ENCODE assay signal across 8 mouse cellular contexts in genomic region chr1:79775927-79776458, GRCm38 (mm10). TPM values are rescaled to one million over a fixed set of nuclear protein-coding genes. Genes with fewer than 3 reads are reported as not detected.
A peak's percentile ranks its signal among the peaks of the same experiment; 100 is the strongest.
DNase-seq lines count a peak whose midpoint lies in the region; ATAC-seq and TF ChIP-seq lines count a peak whose summit lies in the region.

TSS of gene Mrpl44 (plus strand) at chr1:79776018.
TSS of gene Wdfy1 (minus strand) at chr1:79776143.

- H3K9ac ChIP-seq in ES-E14 (ENCODE audit: insufficient read depth, low read depth, low read length, poor library complexity, severe bottlenecking), result peak within 1 kb of the TSS; percentile 98
- H3K9ac ChIP-seq in forebrain, embryonic 15.5 days (replicated peaks), result peak within 1 kb of the TSS; percentile 97

- H3K27me3 ChIP-seq in forebrain, embryonic 15.5 days, result no peaks in the 10 kb centered on the region

- H3K4me3 ChIP-seq in ES-E14 (ENCODE audit: insufficient read depth in 1 of 2, low read depth in 1 of 2, low read length in 2 of 2, poor library complexity in 1 of 2, severe bottlenecking in 1 of 2), result peak within 1 kb of the TSS; percentile 89 to 94
- peak within 1 kb of the TSS; percentile 98 for H3K4me3 ChIP-seq in forebrain, embryonic 15.5 days
- H3K4me3 ChIP-seq in lung, adult 2 months (replicated peaks; ENCODE audit: extremely low read depth, low read depth, low read length), result peak within 1 kb of the TSS; percentile 76

- peak; percentile 89 for DNase-seq in ES-E14 (ENCODE audit: low read depth, low spot score)
- DNase-seq in cerebellum, adult 11-12 months, result peak; percentile 96
- DNase-seq in heart, postnatal 25 days (ENCODE audit: low spot score), result peak; percentile 93
- peak; percentile 97 to 99 for DNase-seq in layer of hippocampus, adult 18-20 months (ENCODE audit: low spot score in 2 of 2)
- DNase-seq in lung, adult 2 months, result peak; percentile 99
- DNase-seq in thymus, adult 18-20 months, result peak; percentile 92 to 94

- H3K9me3 ChIP-seq in ES-E14 (ENCODE audit: control insufficient read depth, insufficient read depth, low read depth, low read length), result no peaks in the 10 kb centered on the region
- no peaks in the 10 kb centered on the region for H3K9me3 ChIP-seq in forebrain, embryonic 15.5 days

- peak within 1 kb of the TSS; percentile 67 for H3K4me2 ChIP-seq in forebrain, embryonic 15.5 days (replicated peaks)

- intact Hi-C loops in heart, postnatal 25 days (cut with DNase I), result no loop called here

- peak; percentile 50; the same call in 1 of the 2 replicates for TF ChIP-seq POLR2A in lung, adult 2 months (IDR thresholded peaks at IDR 0.05; ENCODE audit: borderline replicate concordance, extremely low read depth, low read depth, low read length)

- H3K36me3 ChIP-seq in ES-E14 (ENCODE audit: control insufficient read depth, insufficient read depth, low read length, poor library complexity, severe bottlenecking), result peaks cover 11% of the 10 kb centered on the region
- H3K36me3 ChIP-seq in forebrain, embryonic 15.5 days, result peaks cover 28% of the 10 kb centered on the region

- H3K4me1 ChIP-seq in ES-E14 (ENCODE audit: control insufficient read depth in 2 of 2, insufficient read depth in 2 of 2, low read length in 2 of 2, poor library complexity in 1 of 2), result peaks cover 0 to 2% of the 10 kb centered on the region in 2 experiments; a peak in 1 of 4 replicates
- H3K4me1 ChIP-seq in forebrain, embryonic 15.5 days, result peaks cover 4% of the 10 kb centered on the region
- H3K4me1 ChIP-seq in lung, adult 2 months (ENCODE audit: control insufficient read depth, insufficient read depth, low read length), result no peaks in the 10 kb centered on the region

- under 1% methylated on average over 38 of the region's 38 CpGs for WGBS in forebrain, embryonic 15.5 days
- WGBS in lung, adult 2 months, result under 1% methylated on average over 38 of the region's 38 CpGs

- ATAC-seq in forebrain, embryonic 15.5 days (replicated peaks), result peak; percentile 100
- ATAC-seq in neutrophil, adult 5-6 weeks (ENCODE audit: extremely low read depth, insufficient number of reproducible peaks, low FRiP score, poor library complexity, severe bottlenecking), result peak; percentile 99

- in situ Hi-C loops in ES-E14 (cut with MboI; ENCODE audit: low sequenced_read_pairs in 2 of 2, unreplicated experiment in 2 of 2), result no loop called here

- no peak for TF ChIP-seq CTCF in lung, adult 2 months (IDR thresholded peaks at IDR 0.05; ENCODE audit: insufficient read depth, low read length)

- 0 out of 2 replicates have a peak within 1 kb of the TSS, but pooled peaks have one; percentile 1 for H3K27ac ChIP-seq in ES-E14 (ENCODE audit: insufficient read depth, low read depth, low read length, poor library complexity, severe bottlenecking)
- H3K27ac ChIP-seq in forebrain, embryonic 15.5 days (replicated peaks), result peak within 1 kb of the TSS; percentile 96

TF ChIP-seq in ES-E14, 5 proteins besides CTCF, POLR2A, EP300 and RAD21:
- no peak for TF ChIP-seq ZNF384 (IDR thresholded peaks at IDR 0.05; ENCODE audit: low read depth, low read length)
- 0 out of 2 replicates have a peak, but pooled peaks have one; percentile 22 for TF ChIP-seq CHD2 (IDR thresholded peaks at IDR 0.05; ENCODE audit: low read depth, low read length)
- peak; percentile 92 for TF ChIP-seq HCFC1 (IDR thresholded peaks at IDR 0.05; ENCODE audit: borderline replicate concordance, insufficient read depth, low read length)
- no peak for TF ChIP-seq MAFK (IDR thresholded peaks at IDR 0.05; ENCODE audit: insufficient read depth, low read depth, low read length)
- no peak for TF ChIP-seq ZC3H11A (IDR thresholded peaks at IDR 0.05; ENCODE audit: borderline replicate concordance, low read depth, low read length)
TF ChIP-seq in ES-E14: peak in this region for 2.

RNA-seq across cellular contexts. Expression of gene Mrpl44, which starts in this region (rescaled TPM):
- total RNA-seq in ES-E14 (2012; rRNA removed), result 30.6 and 43.1 TPM in 2 replicates
- polyA plus RNA-seq in forebrain, embryonic 15.5 days (2015; fragmentation: Nextera tagmentation; extraction: Ambion mirVana), result 45.8 and 47.4 TPM in 2 replicates
- 10 to 100 TPM; 69.9 to 70.4 TPM for total RNA-seq in heart, postnatal 25 days (2021)
- 10 to 100 TPM; 30.4 to 30.5 TPM for total RNA-seq in layer of hippocampus, adult 18-20 months (2021)
- 6.2 and 9.4 TPM in 2 replicates for polyA plus RNA-seq in lung, adult 2 months (2012; rRNA removed)
- 14.5 and 15.8 TPM in 2 replicates for total RNA-seq in neutrophil, adult 5-6 weeks (2017)

RNA-seq across cellular contexts. Expression of gene Wdfy1, which starts in this region (rescaled TPM):
- 31.4 and 41.2 TPM in 2 replicates for total RNA-seq in ES-E14 (2012; rRNA removed)
- 79.6 and 87.1 TPM in 2 replicates for polyA plus RNA-seq in forebrain, embryonic 15.5 days (2015; fragmentation: Nextera tagmentation; extraction: Ambion mirVana)
- 10 to 100 TPM; 16.0 to 18.0 TPM for total RNA-seq in heart, postnatal 25 days (2021)
- 10 to 100 TPM; 35.9 to 39.6 TPM for total RNA-seq in layer of hippocampus, adult 18-20 months (2021)
- polyA plus RNA-seq in lung, adult 2 months (2012; rRNA removed), result 42.4 and 58.7 TPM in 2 replicates
- 46.8 and 57.8 TPM in 2 replicates for total RNA-seq in neutrophil, adult 5-6 weeks (2017)

Comparison
In these comparisons a context has a peak if more than half of its experiments do, and no peak if none do; other contexts are left out.
1. Peak in every context shown above with its lines: DNase-seq, ATAC-seq, H3K4me3 ChIP-seq and H3K27ac ChIP-seq.